Mouse (Mus musculus) hindbrain, embryonic 13.5 days (tissue): Measurements from ENCODE around the gene Igsf21. TPM values are rescaled to one million over a fixed set of nuclear protein-coding genes. Genes with fewer than 3 reads are reported as not detected.
A peak's percentile ranks its signal among the peaks of the same experiment; 100 is the strongest.

Source experiments
- ATAC-seq: fragments of 200-750 bp; cut with Nextera tagmentation; 2 replicates; pipeline ENCODE4 v1.8.0; 2017; ENCODE audit warnings: moderate TSS enrichment; ENCODE audit not compliant: low FRiP score
- H3K27ac ChIP-seq: fragments of 300-500 bp; sonication (generic); 2 replicates; pipeline ENCODE4 v1.5.1; 2015; ENCODE audit warnings: inconsistent platforms, mild to moderate bottlenecking, moderate library complexity
- H3K27me3 ChIP-seq: fragments of 300-500 bp; sonication (generic); 2 replicates; pipeline ENCODE4 v1.6.1; 2015; ENCODE audit warnings: mild to moderate bottlenecking, inconsistent platforms
- H3K36me3 ChIP-seq: fragments of 300-500 bp; sonication (generic); 2 replicates; pipeline ENCODE4 v1.6.1; 2015; ENCODE audit warnings: mild to moderate bottlenecking, inconsistent platforms
- H3K4me1 ChIP-seq: fragments of 300-500 bp; sonication (generic); replicated peaks from 2 replicates; pipeline ENCODE4 v1.6.1; 2015; ENCODE audit warnings: inconsistent platforms
- H3K4me2 ChIP-seq: fragments of 300-500 bp; sonication (generic); 2 replicates; pipeline ENCODE4 v1.6.1; 2015; ENCODE audit warnings: inconsistent platforms, mild to moderate bottlenecking, moderate library complexity
- H3K4me3 ChIP-seq: fragments of 300-500 bp; sonication (generic); 2 replicates; pipeline ENCODE4 v1.5.1; 2015; ENCODE audit warnings: mild to moderate bottlenecking, inconsistent platforms
- H3K9ac ChIP-seq: fragments of 300-500 bp; sonication (generic); 2 replicates; pipeline ENCODE4 v1.6.1; 2015; ENCODE audit warnings: mild to moderate bottlenecking, inconsistent platforms
- H3K9me3 ChIP-seq: fragments of 300-500 bp; sonication (generic); 2 replicates; pipeline ENCODE4 v1.6.1; 2016; ENCODE audit warnings: inconsistent platforms
- WGBS: fragments of 180-500 bp; shearing (Covaris S2); methylation state at CpG from one replicate; pipeline ENCODE4 v1.1.7; 2015; 5-methylcytosine and 5-hydroxymethylcytosine counted together
- polyA plus RNA-seq: library from polyadenylated mRNA; unstranded; fragments of >200 nt; fragmentation: Nextera tagmentation; extraction: Ambion mirVana; gene quantifications from 2 replicates; pipeline ENCODE4 v1.2.1, GENCODE M21; 2015

Gene Igsf21
- polyA plus RNA-seq, 1 experiment from 2014 or later: 46.4 TPM

DNA sequence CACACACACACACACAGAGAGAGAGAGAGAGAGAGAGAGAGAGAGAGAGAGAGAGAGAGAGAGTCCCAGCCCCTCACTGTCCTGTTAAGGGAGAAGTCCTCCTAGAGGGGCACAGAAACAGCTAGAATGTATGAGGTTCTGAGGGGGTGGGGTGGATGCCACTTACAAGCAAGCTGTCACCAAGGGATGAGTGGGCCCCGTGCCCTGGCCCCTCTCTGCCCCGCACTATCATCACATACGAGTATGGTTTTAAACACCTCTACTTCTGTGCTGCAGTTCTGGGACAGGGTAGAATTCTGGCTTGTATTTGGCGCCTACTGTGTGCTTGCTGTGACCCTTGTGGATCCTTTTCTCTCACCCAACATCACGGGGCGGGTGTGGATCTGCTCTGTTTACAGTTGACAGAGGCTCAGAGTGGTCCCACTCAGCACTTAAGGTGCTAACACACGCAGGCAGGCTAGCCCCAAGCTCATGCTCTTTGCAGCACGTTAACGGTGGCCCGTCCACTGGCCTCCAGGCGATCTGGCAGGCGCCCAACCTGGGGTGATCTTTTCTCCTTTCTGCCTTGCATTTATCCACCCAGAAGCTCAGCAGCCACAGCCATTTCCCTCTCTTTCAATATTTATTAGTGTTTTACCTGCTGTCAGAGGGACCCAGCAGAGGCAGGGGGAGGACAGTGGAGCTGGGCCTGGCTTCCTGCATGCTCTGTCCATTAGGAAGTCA is 116.9 kb downstream of the Igsf21 start:
- H3K9ac ChIP-seq: peak overlapping the region; percentile 46
- ATAC-seq: no peak

DNA sequence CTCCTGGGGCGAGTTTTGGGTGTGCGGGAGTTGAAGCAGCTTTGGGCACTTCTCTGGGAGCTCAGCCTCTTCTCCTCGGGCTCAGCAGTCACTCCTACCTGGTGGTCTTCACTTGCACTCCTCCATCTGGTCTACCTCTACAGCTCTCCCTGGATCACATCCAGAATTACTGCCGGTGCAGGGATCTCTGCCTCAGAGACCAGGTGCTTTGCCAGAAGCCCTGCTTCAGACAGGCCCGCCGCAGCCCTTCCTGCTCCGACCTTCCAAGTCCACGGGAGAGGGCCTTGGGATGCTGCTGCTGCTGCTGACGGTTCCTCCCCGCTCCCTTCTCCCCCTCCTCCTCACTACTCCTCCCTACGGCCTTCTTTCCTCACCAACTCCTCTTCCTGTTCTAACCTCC is 118.5 kb downstream of the Igsf21 start:
- no peak for ATAC-seq
- Histone ChIP-seq H3K9ac (no peak overlapping the region), H3K4me1 (peaks cover 43% of the 10 kb centered on the region), H3K36me3 (no peaks in the 10 kb centered on the region), H3K9me3 (no peaks in the 10 kb centered on the region), H3K4me2 (no peak overlapping the region), H3K27ac (no peak overlapping the region), H3K27me3 (no peaks in the 10 kb centered on the region), H3K4me3 (no peak overlapping the region)
- 81% methylated on average over 11 of the region's 11 CpGs for WGBS

More for the DNA sequence above, 116.9 kb downstream of the Igsf21 start:
- Histone ChIP-seq H3K4me1 (peaks cover 33% of the 10 kb centered on the region), H3K27me3 (no peaks in the 10 kb centered on the region), H3K4me2 (no peak overlapping the region), H3K9me3 (no peaks in the 10 kb centered on the region), H3K27ac (0 out of 2 replicates have a peak overlapping the region, but pooled peaks have one; percentile 35), H3K36me3 (no peaks in the 10 kb centered on the region), H3K4me3 (no peak overlapping the region)
- WGBS: 59% methylated on average over 12 of the region's 12 CpGs

DNA sequence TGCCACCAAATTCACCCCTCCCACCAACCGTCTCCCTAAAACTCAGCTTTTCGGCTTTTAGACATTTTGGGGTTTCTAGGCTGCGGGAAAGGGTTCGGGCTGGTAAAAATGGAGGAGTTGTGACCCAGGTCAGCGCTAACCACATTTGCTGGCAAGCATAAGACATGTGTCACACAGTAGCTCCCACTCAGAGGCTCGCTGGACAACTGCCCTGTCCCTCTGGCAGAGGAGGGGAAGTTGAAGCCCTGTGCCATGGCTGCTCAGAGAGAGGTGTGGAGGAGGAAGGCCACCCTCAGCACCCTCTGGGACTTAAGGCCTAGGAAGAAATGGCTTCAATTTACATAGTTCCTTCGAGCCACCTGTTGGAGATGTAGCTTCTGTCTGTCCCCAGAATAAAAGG is 120.8 kb downstream of the Igsf21 start:
- no peak for ATAC-seq
- 91% methylated on average over 7 of the region's 7 CpGs for WGBS

DNA sequence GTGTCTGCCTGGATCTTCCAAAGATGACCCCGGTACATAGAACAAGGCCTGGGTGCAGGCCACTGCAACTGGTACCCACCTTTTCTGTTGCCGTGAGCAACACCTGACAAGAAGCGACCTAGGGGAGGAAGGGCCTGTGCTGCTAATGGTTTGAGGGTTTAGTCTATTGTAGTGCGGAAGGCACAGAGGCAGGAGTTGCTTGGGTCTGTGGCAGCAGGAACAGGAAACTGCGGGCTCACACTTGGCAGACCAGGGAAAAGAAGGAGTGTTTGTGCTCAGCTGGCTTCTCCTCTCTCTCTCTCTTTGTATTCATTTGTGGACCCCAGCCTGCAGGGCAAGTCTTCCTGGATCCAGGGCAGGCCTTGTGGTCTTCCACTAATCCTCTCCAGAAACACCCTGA is 124.0 kb downstream of the Igsf21 start:
- H3K27ac ChIP-seq: no peak overlapping the region
- no peak for ATAC-seq
- no peaks in the 10 kb centered on the region for H3K27me3 ChIP-seq
- H3K4me1 ChIP-seq: peaks cover 18% of the 10 kb centered on the region
- H3K36me3 ChIP-seq: no peaks in the 10 kb centered on the region
- H3K9me3 ChIP-seq: no peaks in the 10 kb centered on the region
- no peak overlapping the region for H3K4me3 ChIP-seq
- H3K9ac ChIP-seq: no peak overlapping the region
- WGBS: 87% methylated on average over 5 of the region's 5 CpGs
- no peak overlapping the region for H3K4me2 ChIP-seq

More for the DNA sequence above, 120.8 kb downstream of the Igsf21 start:
- Histone ChIP-seq H3K4me2 (no peak overlapping the region), H3K27me3 (no peaks in the 10 kb centered on the region), H3K36me3 (no peaks in the 10 kb centered on the region), H3K4me1 (peaks cover 26% of the 10 kb centered on the region), H3K9me3 (no peaks in the 10 kb centered on the region), H3K9ac (no peak overlapping the region), H3K27ac (no peak overlapping the region), H3K4me3 (no peak overlapping the region)

DNA sequence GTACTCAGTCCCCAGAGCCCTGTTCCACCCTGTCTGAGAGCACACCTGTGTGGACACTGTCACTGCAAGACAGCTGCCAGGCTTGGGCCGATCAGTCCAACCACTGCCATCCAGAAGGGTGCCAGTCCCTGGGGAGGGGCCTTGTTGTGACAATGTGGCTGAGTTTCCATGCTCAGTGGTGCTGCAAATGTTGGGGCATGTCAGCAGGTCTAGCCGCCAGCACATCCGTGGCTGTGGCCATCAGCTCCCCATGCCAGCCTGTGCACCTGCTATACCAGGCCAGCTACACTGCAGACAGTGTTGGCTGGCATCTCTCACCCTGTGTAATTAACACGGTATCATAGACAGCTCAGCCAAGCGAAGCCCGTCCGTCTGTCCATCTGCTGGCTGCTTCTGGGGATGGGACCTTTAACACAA is 129.3 kb downstream of the Igsf21 start:
- Histone ChIP-seq H3K27ac (0 out of 2 replicates have a peak overlapping the region, but pooled peaks have one; percentile 1), H3K9ac (no peak overlapping the region), H3K27me3 (0 out of 2 replicates have a peak, but pooled peaks cover 3% of the 10 kb centered on the region), H3K4me2 (no peak overlapping the region), H3K36me3 (no peaks in the 10 kb centered on the region), H3K4me3 (no peak overlapping the region), H3K4me1 (peaks cover 21% of the 10 kb centered on the region), H3K9me3 (no peaks in the 10 kb centered on the region)
- 81% methylated on average over 7 of the region's 7 CpGs for WGBS
- ATAC-seq: 0 out of 2 replicates have a peak, but pooled peaks have one; percentile 40

DNA sequence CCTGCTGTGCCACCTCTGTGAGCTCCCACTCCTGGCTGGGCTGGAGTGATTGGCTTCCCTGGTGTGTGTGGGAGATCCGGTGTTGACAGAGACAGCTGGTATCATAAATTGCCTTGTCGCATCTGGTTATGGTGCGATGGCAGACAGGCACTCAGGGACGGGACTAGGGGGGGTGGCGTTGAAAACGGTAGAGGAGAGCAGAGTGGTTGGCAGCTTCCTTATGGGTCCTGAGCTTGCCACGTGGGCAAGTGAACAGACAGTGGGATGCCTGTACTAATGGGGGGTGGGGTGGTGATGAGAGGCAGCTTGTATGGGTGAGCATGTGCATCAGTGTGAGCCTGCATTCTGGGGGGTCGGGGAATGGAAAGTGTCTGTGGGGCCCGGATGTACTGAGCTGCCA is 130.8 kb downstream of the Igsf21 start:
- H3K4me3 ChIP-seq: no peak overlapping the region
- no peaks in the 10 kb centered on the region for H3K36me3 ChIP-seq
- 0 out of 2 replicates have a peak, but pooled peaks cover 6% of the 10 kb centered on the region for H3K27me3 ChIP-seq
- 0 out of 2 replicates have a peak overlapping the region, but pooled peaks have one; percentile 27 for H3K27ac ChIP-seq
- ATAC-seq: peak; percentile 70
- no peaks in the 10 kb centered on the region; the same call in 1 of the 2 replicates for H3K9me3 ChIP-seq
- H3K4me2 ChIP-seq: no peak overlapping the region
- H3K9ac ChIP-seq: no peak overlapping the region
- peaks cover 21% of the 10 kb centered on the region for H3K4me1 ChIP-seq
- 63% methylated on average over 9 of the region's 9 CpGs for WGBS

DNA sequence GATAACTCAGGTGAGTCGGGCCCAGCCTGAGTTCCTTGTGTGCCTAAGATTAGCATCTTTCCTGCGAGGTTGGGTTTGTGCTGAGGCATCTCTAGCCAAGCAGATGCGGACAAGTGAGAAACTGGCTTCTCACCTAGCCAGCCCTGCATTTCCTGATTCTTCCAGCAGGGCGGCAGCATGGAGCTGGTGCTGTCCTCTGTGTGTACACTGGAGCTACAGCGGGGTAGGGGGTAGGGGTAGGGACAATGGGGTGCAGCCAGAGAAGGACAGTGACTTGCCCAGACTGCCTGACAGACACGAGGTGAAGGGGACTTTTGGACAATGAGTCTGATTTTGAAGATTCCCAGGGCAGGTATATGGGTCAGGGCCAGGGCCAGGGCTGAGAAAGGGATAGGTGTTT is 131.5 kb downstream of the Igsf21 start:
- ATAC-seq: no peak
- Histone ChIP-seq H3K9me3 (no peaks in the 10 kb centered on the region; the same call in 1 of the 2 replicates), H3K9ac (no peak overlapping the region), H3K27me3 (peaks cover 12% of the 10 kb centered on the region), H3K4me1 (peaks cover 21% of the 10 kb centered on the region), H3K4me2 (no peak overlapping the region), H3K36me3 (no peaks in the 10 kb centered on the region), H3K4me3 (no peak overlapping the region), H3K27ac (no peak overlapping the region)
- 93% methylated on average over 6 of the region's 6 CpGs for WGBS

DNA sequence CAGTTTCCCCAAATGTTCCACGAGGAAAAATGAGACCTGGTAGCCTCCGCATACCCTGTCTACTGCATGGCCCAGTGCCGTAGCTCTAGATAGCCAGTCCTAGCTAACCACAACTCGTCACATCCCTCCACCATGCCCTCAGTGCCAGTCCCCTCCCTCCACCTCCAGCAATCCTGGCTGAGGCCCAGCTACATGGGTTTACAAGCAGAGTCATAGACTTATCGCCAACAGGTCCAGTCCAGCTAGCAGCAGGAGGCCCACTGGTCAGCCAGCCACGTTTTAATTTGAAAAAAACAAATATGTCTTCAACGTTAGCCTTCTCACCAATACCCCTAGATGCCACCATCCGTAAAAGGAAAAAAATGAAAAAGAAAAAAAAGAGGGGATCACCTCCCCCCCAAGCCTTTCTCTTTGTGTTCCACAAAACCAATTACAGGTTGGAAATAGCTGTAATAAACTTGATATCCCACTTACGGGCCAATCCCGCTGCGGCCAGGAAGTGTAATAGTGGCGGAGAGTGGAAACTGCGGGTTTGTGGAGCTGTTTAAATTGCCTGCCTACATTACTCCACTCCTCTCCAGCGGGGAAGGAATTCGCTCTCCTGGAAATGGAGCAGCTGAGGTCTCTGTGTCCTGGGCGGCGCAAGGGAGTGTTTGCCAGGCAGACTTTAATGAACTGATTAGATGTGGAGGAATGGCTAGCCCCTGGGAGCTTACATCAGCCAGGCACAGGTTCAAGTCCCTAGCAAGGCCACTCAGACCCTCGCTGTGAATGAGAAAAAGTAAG is 132.7 kb downstream of the Igsf21 start:
- peaks cover 21% of the 10 kb centered on the region for H3K27me3 ChIP-seq
- H3K9ac ChIP-seq: no peak overlapping the region
- H3K4me3 ChIP-seq: no peak overlapping the region
- peaks cover 30% of the 10 kb centered on the region for H3K4me1 ChIP-seq
- 73% methylated on average over 18 of the region's 18 CpGs for WGBS
- no peak for ATAC-seq
- no peaks in the 10 kb centered on the region for H3K36me3 ChIP-seq
- no peaks in the 10 kb centered on the region; the same call in 1 of the 2 replicates for H3K9me3 ChIP-seq
- H3K4me2 ChIP-seq: no peak overlapping the region
- H3K27ac ChIP-seq: peak overlapping the region; percentile 52

DNA sequence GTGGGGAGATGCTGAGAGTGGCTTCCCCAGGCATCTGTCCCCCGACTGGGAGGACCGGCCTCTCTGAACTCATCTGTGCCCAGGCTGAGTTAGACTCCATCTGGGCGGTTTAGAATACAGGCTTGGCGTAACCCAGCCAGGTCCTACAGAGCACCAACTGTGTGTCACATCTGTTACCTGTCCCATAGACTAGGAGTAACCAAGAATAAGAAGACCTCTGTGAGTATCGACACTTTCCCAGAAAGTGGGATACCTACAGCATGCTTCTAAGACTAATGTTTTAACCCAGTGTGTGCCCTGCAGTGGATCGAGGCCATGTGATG is 137.0 kb downstream of the Igsf21 start:
- Histone ChIP-seq H3K4me1 (peaks cover 30% of the 10 kb centered on the region), H3K4me2 (peak overlapping the region; percentile 44), H3K9me3 (no peaks in the 10 kb centered on the region; the same call in 1 of the 2 replicates), H3K36me3 (no peaks in the 10 kb centered on the region), H3K9ac (peak overlapping the region; percentile 60), H3K27ac (peak overlapping the region; percentile 80), H3K4me3 (peak overlapping the region; percentile 14; the same call in 1 of the 2 replicates), H3K27me3 (peaks cover 32% of the 10 kb centered on the region)
- ATAC-seq: 0 out of 2 replicates have a peak, but pooled peaks have one; percentile 4
- 27% methylated on average over 6 of the region's 6 CpGs for WGBS

DNA sequence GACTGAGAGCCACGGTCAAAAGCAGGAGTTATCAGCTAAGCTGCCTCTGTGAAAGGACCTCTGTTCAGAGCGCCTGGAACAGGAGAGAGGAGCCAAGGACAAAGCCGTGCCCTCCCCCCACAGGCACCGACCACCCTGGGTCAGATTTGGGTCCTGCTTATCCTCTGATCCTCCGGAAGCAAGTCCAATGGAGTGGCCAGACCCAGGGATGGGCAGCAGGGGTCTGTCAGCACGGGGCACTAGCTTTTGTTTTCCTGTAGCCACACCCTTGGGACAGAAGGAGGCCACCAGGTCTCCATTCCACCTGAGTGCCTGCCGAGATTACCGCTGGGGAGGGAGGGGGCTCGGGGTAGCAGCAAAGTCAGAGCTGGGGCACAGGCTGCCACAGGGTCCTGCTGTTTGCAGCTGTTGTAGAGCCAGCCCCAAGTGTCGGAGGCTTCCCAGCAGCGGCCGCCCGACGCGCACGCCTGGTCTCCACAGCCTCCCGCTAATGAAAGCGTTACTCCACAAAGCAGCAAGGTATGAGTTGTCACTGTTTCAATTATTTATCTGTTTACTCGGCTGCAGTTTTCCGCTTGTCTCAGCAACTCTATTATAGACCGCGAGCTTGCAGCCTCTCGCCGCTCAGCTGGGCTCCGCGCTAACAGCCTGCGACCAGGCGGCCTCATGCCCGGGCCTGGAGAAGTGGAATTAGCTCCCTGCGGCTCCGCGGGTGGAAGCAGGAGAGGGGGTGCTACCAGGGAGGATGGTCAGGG is 137.5 kb downstream of the Igsf21 start:
- ATAC-seq: peak; percentile 52
- H3K9me3 ChIP-seq: no peaks in the 10 kb centered on the region; the same call in 1 of the 2 replicates
- H3K27me3 ChIP-seq: peaks cover 32% of the 10 kb centered on the region
- H3K4me3 ChIP-seq: peak overlapping the region; percentile 14; the same call in 1 of the 2 replicates
- H3K36me3 ChIP-seq: no peaks in the 10 kb centered on the region
- WGBS: 2% methylated on average over 32 of the region's 32 CpGs
- peak overlapping the region; percentile 80 for H3K27ac ChIP-seq
- peak overlapping the region; percentile 44 for H3K4me2 ChIP-seq
- peaks cover 35% of the 10 kb centered on the region for H3K4me1 ChIP-seq
- H3K9ac ChIP-seq: peak overlapping the region; percentile 60

DNA sequence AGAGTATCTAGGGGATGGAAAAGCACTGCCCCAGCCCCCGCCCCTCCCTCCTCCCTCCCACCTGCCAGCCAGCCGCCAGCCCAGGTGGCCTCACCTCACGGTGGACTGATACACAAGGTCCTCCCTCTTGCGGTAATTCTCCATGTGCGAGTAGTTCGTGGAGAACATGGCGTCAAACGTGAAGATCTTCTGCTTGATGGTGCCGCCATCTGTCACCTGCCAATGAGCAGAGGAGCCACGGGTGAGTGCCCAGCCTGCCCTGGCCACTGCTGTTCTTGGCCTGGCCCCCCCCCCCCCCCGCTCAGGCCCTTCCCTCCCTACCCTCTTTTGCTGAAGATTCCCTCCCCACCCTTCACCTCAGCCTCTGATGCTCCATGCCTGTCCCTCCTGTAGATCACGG is 139.4 kb downstream of the Igsf21 start:
- Histone ChIP-seq H3K27ac (no peak overlapping the region), H3K4me3 (no peak overlapping the region), H3K27me3 (peaks cover 29% of the 10 kb centered on the region), H3K9ac (no peak overlapping the region), H3K4me1 (peaks cover 54% of the 10 kb centered on the region), H3K36me3 (no peaks in the 10 kb centered on the region), H3K4me2 (no peak overlapping the region), H3K9me3 (no peaks in the 10 kb centered on the region; the same call in 1 of the 2 replicates)
- no peak for ATAC-seq
- WGBS: 67% methylated on average over 12 of the region's 12 CpGs

DNA sequence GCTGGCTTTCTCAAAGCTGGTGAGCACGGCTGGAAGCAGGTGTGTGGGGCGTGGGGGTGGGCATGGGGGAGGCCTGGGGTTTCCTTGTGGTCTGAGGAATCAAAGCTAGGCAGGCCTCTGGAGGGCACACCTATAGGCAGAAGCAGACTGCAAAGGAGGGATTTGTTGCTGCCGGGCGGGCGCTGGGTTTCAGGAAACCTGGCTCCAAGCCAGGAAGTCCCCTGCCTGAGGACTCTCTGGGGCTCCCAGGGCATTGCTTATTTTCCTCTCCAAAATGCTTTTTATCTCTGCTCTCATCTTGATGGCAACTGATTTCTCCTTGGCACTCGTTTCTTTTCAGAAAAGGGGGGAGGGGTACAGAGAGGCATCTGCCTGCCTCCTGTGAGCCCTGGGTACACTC is 141.8 kb downstream of the Igsf21 start:
- Histone ChIP-seq H3K4me2 (no peak overlapping the region), H3K9ac (peak overlapping the region; percentile 19; the same call in 1 of the 2 replicates), H3K27ac (peak overlapping the region; percentile 86), H3K4me3 (no peak overlapping the region), H3K36me3 (no peaks in the 10 kb centered on the region), H3K4me1 (peaks cover 71% of the 10 kb centered on the region), H3K27me3 (peaks cover 17% of the 10 kb centered on the region), H3K9me3 (no peaks in the 10 kb centered on the region)
- no peak for ATAC-seq
- 12% methylated on average over 6 of the region's 6 CpGs for WGBS
